Mouse (Mus musculus) v-Abl transformed pro-B cells (cell line): ENCODE measurements around the gene Gm5936.
"Not testable (repeated sequence)": the region's sequence is repeated elsewhere in the genome, so short reads cannot be mapped to it uniquely, and the experiment has no call there.

Experiments used
- in situ Hi-C, 2 experiments: fragments of 400-800 bp; cut with MboI; formaldehyde crosslinking; loops; one replicate each; pipeline ENCODE4 v1.15.1; 2025; ENCODE audit not compliant: unreplicated experiment in 2 of 2

The Gm5936 gene

DNA sequence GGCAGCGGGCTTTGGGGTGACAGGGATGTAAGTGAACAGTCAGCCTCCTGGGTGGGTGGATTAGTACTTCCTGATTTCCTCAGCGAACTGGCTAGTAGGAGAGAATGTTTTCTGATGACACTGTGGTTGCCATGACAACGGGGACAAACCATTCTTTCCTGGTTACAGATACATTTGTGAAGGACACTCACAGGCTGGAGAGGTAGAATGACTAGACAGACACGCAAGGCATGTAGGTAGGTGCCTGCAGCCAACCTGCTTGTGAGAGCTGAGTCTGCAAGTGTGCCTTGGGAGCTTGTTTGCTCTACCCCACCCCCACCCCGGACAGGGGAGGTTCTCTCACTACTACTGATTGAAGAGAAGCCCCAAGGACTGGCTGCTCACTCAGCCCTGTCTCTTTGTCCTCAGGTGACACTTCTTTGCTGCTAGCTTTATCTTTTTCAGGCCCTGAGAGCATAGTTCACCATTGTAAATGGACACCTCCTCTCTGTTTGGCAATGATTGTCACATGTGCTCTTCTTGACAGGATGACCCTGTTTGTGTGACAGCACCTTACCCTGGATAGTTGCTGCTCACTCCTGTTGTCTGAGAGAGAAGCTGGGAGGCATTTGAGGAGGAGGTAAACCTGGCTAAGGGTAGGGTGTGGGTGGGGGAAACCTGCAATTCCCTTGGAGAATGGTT is at the start of gene Gm5936:
TSS of gene Gm5936 (plus strand) at position 355 of the 681 bp plus-strand sequence.
- in situ Hi-C loops: not testable (repeated sequence)

DNA sequence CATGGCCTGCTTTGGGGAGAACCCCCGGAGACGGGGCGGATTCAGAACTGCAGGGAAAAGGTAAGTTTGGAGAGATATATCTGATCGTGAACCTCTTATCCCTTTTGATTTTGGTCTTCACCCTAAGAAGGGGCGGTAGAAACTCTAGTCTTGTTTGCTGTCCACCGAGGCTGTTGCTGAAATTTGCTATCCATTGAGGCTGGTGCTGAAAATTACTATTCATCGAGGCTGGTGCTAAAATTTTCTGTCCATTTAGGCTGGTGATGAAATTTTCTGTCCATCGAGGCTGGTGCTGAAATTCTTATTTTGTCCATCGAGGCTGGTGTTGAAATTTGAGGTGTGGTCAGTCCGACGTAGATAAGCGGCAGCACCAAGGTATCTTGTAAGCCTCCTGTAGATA is 19.1 kb downstream of the Gm5936 start:
- in situ Hi-C loops: not testable (repeated sequence)

DNA sequence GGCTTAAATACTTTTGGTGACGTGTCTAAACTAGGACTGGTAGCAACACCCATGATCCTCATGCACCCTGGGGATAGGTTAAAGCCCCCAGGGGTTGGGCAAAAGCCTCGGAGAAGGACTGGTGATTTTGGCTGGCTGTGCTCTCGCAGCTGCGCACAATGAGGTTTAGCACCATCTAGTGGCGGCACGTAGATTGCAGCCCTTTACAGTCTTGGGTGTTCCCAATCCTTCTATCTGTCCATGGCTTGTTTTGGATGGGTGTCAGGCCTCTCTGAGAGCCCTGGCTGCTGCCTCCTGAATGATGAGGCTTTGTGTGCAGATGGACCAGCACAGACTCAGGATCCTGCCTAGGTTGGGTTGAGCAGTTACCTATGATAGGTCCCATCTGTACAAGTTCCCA is 43.1 kb downstream of the Gm5936 start:
- in situ Hi-C loops: not testable (repeated sequence)
